Comparison of ENCODE assay signal across 7 mouse cellular contexts in the genomic region with DNA sequence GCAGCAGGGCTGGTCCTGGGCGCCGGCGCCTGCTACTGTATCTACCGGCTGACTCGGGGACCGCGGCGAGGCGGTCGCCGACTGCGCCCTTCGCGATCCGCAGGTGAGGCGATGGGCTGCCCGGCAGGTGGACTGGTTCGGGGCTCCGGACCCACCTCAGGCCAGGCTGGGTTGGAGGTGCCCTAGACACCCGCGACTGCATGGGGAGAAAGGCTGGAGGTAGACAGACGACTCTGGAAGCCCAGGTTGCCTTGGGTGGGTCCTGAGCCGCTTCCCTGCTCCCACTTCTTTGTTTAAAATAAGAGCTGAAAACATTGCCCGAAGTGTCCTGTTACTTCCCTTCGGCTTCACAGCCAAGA. TPM values are rescaled to one million over a fixed set of nuclear protein-coding genes. Genes with fewer than 3 reads are reported as not detected.
DNase-seq lines count a peak whose midpoint lies in the region; ATAC-seq and TF ChIP-seq lines count a peak whose summit lies in the region.

No protein-coding gene starts in this region.

- peaks cover 31% of the 10 kb centered on the region for H3K36me3 ChIP-seq in limb, embryonic 14.5 days (ENCODE audit: control insufficient read depth, insufficient read depth, low read length)
- peaks cover 6% of the 10 kb centered on the region; the same call in 1 of the 2 replicates for H3K36me3 ChIP-seq in stomach, embryonic 16.5 days (ENCODE audit: control insufficient read depth, insufficient read depth, low read length)

- ATAC-seq in limb, embryonic 14.5 days (ENCODE audit: low FRiP score, low read depth): no peak; the same call in 1 of the 2 replicates
- no peak for ATAC-seq in stomach, embryonic 16.5 days (ENCODE audit: insufficient read depth, low FRiP score)

- TF ChIP-seq POLR2A in embryonic fibroblast, embryonic 13.5 days (IDR thresholded peaks at IDR 0.05; ENCODE audit: low read depth, low read length): no peak
- TF ChIP-seq POLR2A in limb, embryonic 14.5 days (IDR thresholded peaks at IDR 0.05; ENCODE audit: borderline replicate concordance, extremely low read depth, insufficient read depth, insufficient read length): no peak

- H3K9ac ChIP-seq in limb, embryonic 14.5 days (ENCODE audit: low read depth, low read length, severe bottlenecking): peak overlapping the region; percentile 77
- peak overlapping the region; percentile 84 for H3K9ac ChIP-seq in stomach, embryonic 16.5 days (ENCODE audit: low read length)

- TF ChIP-seq CTCF in embryonic fibroblast, embryonic 13.5 days (IDR thresholded peaks at IDR 0.05; ENCODE audit: borderline replicate concordance, insufficient read depth, low read length): no peak

- peak; percentile 13 for DNase-seq in ovary, postnatal 10 days (ENCODE audit: low spot score)
- DNase-seq in ovary, adult 18-20 months (ENCODE audit: low spot score): no peak
- no peak for DNase-seq in limb, embryonic 14.5 days (ENCODE audit: low spot score)
- DNase-seq in right cerebral cortex, postnatal 4 days: no peak
- no peak for DNase-seq in spleen, postnatal 10 days (ENCODE audit: low spot score in 2 of 2)

- no peaks in the 10 kb centered on the region for H3K9me3 ChIP-seq in limb, embryonic 14.5 days (ENCODE audit: control insufficient read depth, low read length)
- no peaks in the 10 kb centered on the region for H3K9me3 ChIP-seq in stomach, embryonic 16.5 days (replicated peaks; ENCODE audit: control insufficient read depth, low read length)

- WGBS in limb, embryonic 14.5 days: under 1% methylated on average over 23 of the region's 25 CpGs
- 0% methylated on average over 25 of the region's 25 CpGs for WGBS in stomach, embryonic 16.5 days

- no peaks in the 10 kb centered on the region for H3K27me3 ChIP-seq in limb, embryonic 14.5 days (ENCODE audit: control insufficient read depth, insufficient read depth, low read length)
- H3K27me3 ChIP-seq in stomach, embryonic 16.5 days (ENCODE audit: control insufficient read depth, insufficient read depth, low read length): no peaks in the 10 kb centered on the region

- peak overlapping the region; percentile 88 for H3K4me3 ChIP-seq in embryonic fibroblast, embryonic 13.5 days (ENCODE audit: insufficient read depth, low read length)
- peak overlapping the region; percentile 75 for H3K4me3 ChIP-seq in limb, embryonic 14.5 days (replicated peaks; ENCODE audit: low read length)
- H3K4me3 ChIP-seq in stomach, embryonic 16.5 days (replicated peaks; ENCODE audit: low read length): peak overlapping the region; percentile 88

- no peaks in the 10 kb centered on the region for H3K4me1 ChIP-seq in embryonic fibroblast, embryonic 13.5 days (ENCODE audit: control insufficient read depth, insufficient read depth, low read length)
- H3K4me1 ChIP-seq in limb, embryonic 14.5 days (ENCODE audit: control insufficient read depth, insufficient read depth, low read length): peaks cover 11% of the 10 kb centered on the region; the same call in 1 of the 2 replicates
- peaks cover 18% of the 10 kb centered on the region for H3K4me1 ChIP-seq in stomach, embryonic 16.5 days (ENCODE audit: control insufficient read depth, insufficient read depth, low read length)

- H3K27ac ChIP-seq in embryonic fibroblast, embryonic 13.5 days (ENCODE audit: insufficient read depth, low read length): peak overlapping the region; percentile 16; the same call in 1 of the 2 replicates
- H3K27ac ChIP-seq in limb, embryonic 14.5 days (replicated peaks; ENCODE audit: low read depth, low read length): peak overlapping the region; percentile 72
- peak overlapping the region; percentile 87 for H3K27ac ChIP-seq in stomach, embryonic 16.5 days (ENCODE audit: low read length)

- peak overlapping the region; percentile 66 for H3K4me2 ChIP-seq in limb, embryonic 14.5 days (replicated peaks; ENCODE audit: low read depth, low read length, severe bottlenecking)
- peak overlapping the region; percentile 65 for H3K4me2 ChIP-seq in stomach, embryonic 16.5 days (ENCODE audit: low read depth, low read length)

RNA-seq across cellular contexts. Expression of a gene that starts 0.5 kb away (rescaled TPM):
- polyA plus RNA-seq in embryonic fibroblast, embryonic 13.5 days (2011; ENCODE audit: insufficient read length, low read depth, missing spikeins): 34.2 and 40.4 TPM in 2 replicates
- 55.0 and 56.0 TPM in 2 replicates for polyA plus RNA-seq in limb, embryonic 14.5 days (2012; rRNA removed)
- polyA plus RNA-seq in limb, embryonic 14.5 days (2014; fragmentation: Nextera tagmentation; extraction: Ambion mirVana): 44.4 and 49.8 TPM in 2 replicates
- 32.8 and 34.2 TPM in 2 replicates for polyA plus RNA-seq in stomach, embryonic 16.5 days (2015; fragmentation: Nextera tagmentation; extraction: Ambion mirVana)

RNA-seq across cellular contexts. Expression of a gene that starts 0.7 kb away (rescaled TPM):
- polyA plus RNA-seq in embryonic fibroblast, embryonic 13.5 days (2011; ENCODE audit: insufficient read length, low read depth, missing spikeins): 0.27 TPM in 1 of 2 replicates, not detected in the other
- 0.15 and 0.28 TPM in 2 replicates for polyA plus RNA-seq in limb, embryonic 14.5 days (2012; rRNA removed)
- polyA plus RNA-seq in limb, embryonic 14.5 days (2014; fragmentation: Nextera tagmentation; extraction: Ambion mirVana): 0.25 and 0.33 TPM in 2 replicates
- polyA plus RNA-seq in stomach, embryonic 16.5 days (2015; fragmentation: Nextera tagmentation; extraction: Ambion mirVana): 0.31 and 0.42 TPM in 2 replicates

RNA-seq across cellular contexts. Expression of a gene that starts 55.1 kb away (rescaled TPM):
- polyA plus RNA-seq in embryonic fibroblast, embryonic 13.5 days (2011; ENCODE audit: insufficient read length, low read depth, missing spikeins): 1.7 and 1.9 TPM in 2 replicates
- polyA plus RNA-seq in limb, embryonic 14.5 days (2012; rRNA removed): 2.3 and 2.7 TPM in 2 replicates
- polyA plus RNA-seq in limb, embryonic 14.5 days (2014; fragmentation: Nextera tagmentation; extraction: Ambion mirVana): 2.1 and 2.2 TPM in 2 replicates
- polyA plus RNA-seq in stomach, embryonic 16.5 days (2015; fragmentation: Nextera tagmentation; extraction: Ambion mirVana): 3.6 and 4.2 TPM in 2 replicates

Comparison
In these comparisons a context has a peak if more than half of its experiments do, and no peak if none do; other contexts are left out.
1. H3K27ac ChIP-seq: peak in every context shown above with its lines; median percentile 87 in stomach, embryonic 16.5 days; 72 in limb, embryonic 14.5 days; 16 in embryonic fibroblast, embryonic 13.5 days.